Mouse (Mus musculus): ENCODE measurements around the gene Sorl1. TPM values are rescaled to one million over a fixed set of nuclear protein-coding genes. Genes with fewer than 3 reads are reported as not detected.

Sorl1 gene
- polyA plus RNA-seq, 2 experiments: 7.9 to 8.2 TPM

DNA sequence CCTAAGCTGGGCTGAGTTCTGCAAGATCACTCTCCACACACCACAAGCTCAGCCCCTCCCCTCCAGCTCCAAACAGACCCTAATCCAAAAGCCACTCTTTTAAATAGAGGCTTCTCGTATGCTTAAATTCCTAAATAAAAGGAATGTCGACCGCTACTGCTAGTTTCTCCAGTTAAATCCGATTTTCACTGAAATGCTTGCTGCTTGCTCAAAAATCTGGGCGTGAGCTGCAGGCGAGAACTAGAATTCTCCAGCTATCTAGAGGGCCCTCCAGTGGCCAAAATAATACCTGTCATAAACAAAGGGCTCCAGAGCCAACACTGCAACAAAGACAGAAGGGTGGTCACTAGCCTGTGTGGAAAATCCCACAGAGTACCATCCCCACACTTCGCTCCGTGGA is 170.6 kb downstream of the Sorl1 start:
- peak overlapping the region; percentile 96 for H3K27ac ChIP-seq (replicated peaks; ENCODE audit: low read depth, low read length)
- ATAC-seq (ENCODE audit: low FRiP score, low read depth): no peak
- DNase-seq (ENCODE audit: low spot score): peak; percentile 92
- no peaks in the 10 kb centered on the region for H3K36me3 ChIP-seq (ENCODE audit: control insufficient read depth, insufficient read depth, low read length)
- WGBS: 3% methylated on average over 8 of the region's 8 CpGs
- peaks cover 36% of the 10 kb centered on the region for H3K4me1 ChIP-seq (ENCODE audit: control insufficient read depth, insufficient read depth, low read length)
- 0 out of 2 replicates have a peak overlapping the region, but pooled peaks have one; percentile 6 for H3K4me3 ChIP-seq (replicated peaks; ENCODE audit: low read length)
- H3K9ac ChIP-seq (ENCODE audit: low read depth, low read length, severe bottlenecking): peak overlapping the region; percentile 43; the same call in 1 of the 2 replicates
- H3K27me3 ChIP-seq (ENCODE audit: control insufficient read depth, insufficient read depth, low read length): no peaks in the 10 kb centered on the region
- TF ChIP-seq POLR2A (IDR thresholded peaks at IDR 0.05; ENCODE audit: borderline replicate concordance, extremely low read depth, insufficient read depth, insufficient read length): no peak
- no peaks in the 10 kb centered on the region for H3K9me3 ChIP-seq (ENCODE audit: control insufficient read depth, low read length)
- peak overlapping the region; percentile 58 for H3K4me2 ChIP-seq (replicated peaks; ENCODE audit: low read depth, low read length, severe bottlenecking)

DNA sequence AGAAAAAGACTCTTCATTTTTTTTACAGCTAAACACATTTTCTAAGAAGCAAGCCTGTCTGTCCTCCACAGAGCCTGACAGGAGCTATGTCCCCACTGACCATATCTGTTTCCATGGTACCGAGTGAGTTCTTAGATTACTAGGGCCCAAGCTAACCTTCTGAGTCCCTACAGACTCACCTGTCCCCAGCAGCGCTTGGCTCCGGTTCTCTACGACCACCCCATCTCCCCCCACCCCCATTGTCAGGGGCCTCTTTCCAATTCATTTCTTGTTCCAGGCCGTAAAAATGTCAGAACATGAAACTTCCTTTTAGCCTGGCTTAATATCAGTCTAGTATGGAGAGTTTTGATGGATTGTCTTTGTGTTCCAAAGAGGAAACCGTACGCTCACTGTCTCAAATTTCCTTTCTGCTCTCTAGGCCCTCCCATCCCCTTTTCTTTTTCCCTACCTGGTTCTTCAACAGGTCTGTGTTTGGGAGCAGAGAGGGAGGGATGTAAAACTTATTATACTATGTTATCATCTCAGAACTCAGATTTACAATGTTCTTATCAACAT is 171.4 kb downstream of the Sorl1 start:
- no peak overlapping the region for H3K4me3 ChIP-seq (replicated peaks; ENCODE audit: low read length)
- 18% methylated on average over 7 of the region's 7 CpGs for WGBS
- peak overlapping the region; percentile 8; the same call in 1 of the 2 replicates for H3K9ac ChIP-seq (ENCODE audit: low read depth, low read length, severe bottlenecking)
- H3K9me3 ChIP-seq (ENCODE audit: control insufficient read depth, low read length): no peaks in the 10 kb centered on the region
- peaks cover 36% of the 10 kb centered on the region for H3K4me1 ChIP-seq (ENCODE audit: control insufficient read depth, insufficient read depth, low read length)
- no peaks in the 10 kb centered on the region for H3K36me3 ChIP-seq (ENCODE audit: control insufficient read depth, insufficient read depth, low read length)
- H3K4me2 ChIP-seq (replicated peaks; ENCODE audit: low read depth, low read length, severe bottlenecking): peak overlapping the region; percentile 58
- H3K27ac ChIP-seq (replicated peaks; ENCODE audit: low read depth, low read length): peak overlapping the region; percentile 96
- DNase-seq (ENCODE audit: low spot score): peak; percentile 61
- H3K27me3 ChIP-seq (ENCODE audit: control insufficient read depth, insufficient read depth, low read length): no peaks in the 10 kb centered on the region
- ATAC-seq (ENCODE audit: low FRiP score, low read depth): no peak
- TF ChIP-seq POLR2A (IDR thresholded peaks at IDR 0.05; ENCODE audit: borderline replicate concordance, extremely low read depth, insufficient read depth, insufficient read length): no peak

DNA sequence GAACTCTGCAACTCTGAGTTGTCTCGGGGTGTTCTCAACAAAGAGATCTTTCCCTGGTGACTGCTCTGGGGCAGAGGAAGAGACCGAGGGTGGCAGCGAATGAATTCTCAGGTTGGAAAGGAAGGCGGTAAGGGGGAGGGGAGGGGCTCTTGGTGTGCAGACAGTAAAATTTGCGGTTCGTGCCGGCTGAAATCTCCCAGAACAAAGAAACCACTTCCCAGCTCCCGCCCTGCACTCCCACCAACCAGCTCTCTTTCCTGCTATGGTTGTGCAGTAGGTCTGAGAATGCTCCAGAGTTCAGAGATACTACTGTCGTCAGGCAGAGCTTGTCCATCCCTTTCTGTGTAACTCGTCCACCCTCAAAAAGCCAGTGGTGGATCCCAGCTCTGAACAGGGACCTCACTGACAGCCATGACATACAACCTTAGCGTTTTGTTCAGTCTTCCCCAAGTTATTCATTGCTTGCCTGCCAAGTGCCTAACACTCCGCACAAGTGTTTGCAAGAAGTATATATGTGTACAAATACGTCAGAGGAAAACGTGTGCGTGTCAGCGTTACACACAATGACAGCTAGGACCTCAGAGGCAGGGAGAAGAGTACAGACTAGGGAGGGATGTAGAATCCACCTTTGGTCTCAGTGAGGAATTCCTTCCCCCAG is 172.5 kb downstream of the Sorl1 start:
- TF ChIP-seq POLR2A (IDR thresholded peaks at IDR 0.05; ENCODE audit: borderline replicate concordance, extremely low read depth, insufficient read depth, insufficient read length): 0 out of 2 replicates have a peak, but pooled peaks have one; percentile 9
- peak overlapping the region; percentile 96 for H3K27ac ChIP-seq (replicated peaks; ENCODE audit: low read depth, low read length)
- ATAC-seq (ENCODE audit: low FRiP score, low read depth) (peak; percentile 53), DNase-seq (ENCODE audit: low spot score) (peak; percentile 87)
- H3K4me3 ChIP-seq (replicated peaks; ENCODE audit: low read length): peak overlapping the region; percentile 47
- H3K27me3 ChIP-seq (ENCODE audit: control insufficient read depth, insufficient read depth, low read length): no peaks in the 10 kb centered on the region
- peak overlapping the region; percentile 79 for H3K9ac ChIP-seq (ENCODE audit: low read depth, low read length, severe bottlenecking)
- peak overlapping the region; percentile 58 for H3K4me2 ChIP-seq (replicated peaks; ENCODE audit: low read depth, low read length, severe bottlenecking)
- H3K4me1 ChIP-seq (ENCODE audit: control insufficient read depth, insufficient read depth, low read length): peaks cover 36% of the 10 kb centered on the region
- no peaks in the 10 kb centered on the region for H3K9me3 ChIP-seq (ENCODE audit: control insufficient read depth, low read length)
- WGBS: 9% methylated on average over 16 of the region's 16 CpGs
- H3K36me3 ChIP-seq (ENCODE audit: control insufficient read depth, insufficient read depth, low read length): no peaks in the 10 kb centered on the region

DNA sequence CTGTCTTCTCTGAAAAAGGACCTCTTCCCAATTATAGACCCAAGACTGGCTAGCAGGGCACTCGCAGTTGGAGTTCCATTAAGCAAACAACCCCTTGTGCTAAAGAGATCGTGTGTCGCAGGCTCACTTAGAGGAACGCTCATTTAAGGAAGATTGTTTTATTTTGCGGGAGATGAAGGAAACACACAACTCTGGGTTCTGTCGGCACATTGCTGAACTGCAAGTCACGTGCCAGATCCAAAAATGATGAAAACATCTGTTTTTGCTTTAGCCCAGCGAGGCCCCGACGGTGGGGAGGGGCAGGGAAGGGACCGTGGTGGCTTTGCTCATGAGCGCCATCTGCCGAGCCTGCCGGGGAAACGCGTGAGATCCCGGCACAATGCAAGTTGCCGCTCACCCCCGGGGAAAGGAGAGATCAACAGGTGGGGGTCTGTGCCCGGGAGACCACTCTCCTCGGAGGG is 173.1 kb downstream of the Sorl1 start:
- no peaks in the 10 kb centered on the region for H3K9me3 ChIP-seq (ENCODE audit: control insufficient read depth, low read length)
- H3K27me3 ChIP-seq (ENCODE audit: control insufficient read depth, insufficient read depth, low read length): no peaks in the 10 kb centered on the region
- ATAC-seq (ENCODE audit: low FRiP score, low read depth) (peak; percentile 79), DNase-seq (ENCODE audit: low spot score) (peak; percentile 95)
- H3K4me3 ChIP-seq (replicated peaks; ENCODE audit: low read length): peak overlapping the region; percentile 47
- under 1% methylated on average over 21 of the region's 21 CpGs for WGBS
- H3K27ac ChIP-seq (replicated peaks; ENCODE audit: low read depth, low read length): peak overlapping the region; percentile 96
- peaks cover 36% of the 10 kb centered on the region for H3K4me1 ChIP-seq (ENCODE audit: control insufficient read depth, insufficient read depth, low read length)
- TF ChIP-seq POLR2A (IDR thresholded peaks at IDR 0.05; ENCODE audit: borderline replicate concordance, extremely low read depth, insufficient read depth, insufficient read length): no peak
- peak overlapping the region; percentile 58 for H3K4me2 ChIP-seq (replicated peaks; ENCODE audit: low read depth, low read length, severe bottlenecking)
- no peaks in the 10 kb centered on the region for H3K36me3 ChIP-seq (ENCODE audit: control insufficient read depth, insufficient read depth, low read length)
- peak overlapping the region; percentile 79 for H3K9ac ChIP-seq (ENCODE audit: low read depth, low read length, severe bottlenecking)

DNA sequence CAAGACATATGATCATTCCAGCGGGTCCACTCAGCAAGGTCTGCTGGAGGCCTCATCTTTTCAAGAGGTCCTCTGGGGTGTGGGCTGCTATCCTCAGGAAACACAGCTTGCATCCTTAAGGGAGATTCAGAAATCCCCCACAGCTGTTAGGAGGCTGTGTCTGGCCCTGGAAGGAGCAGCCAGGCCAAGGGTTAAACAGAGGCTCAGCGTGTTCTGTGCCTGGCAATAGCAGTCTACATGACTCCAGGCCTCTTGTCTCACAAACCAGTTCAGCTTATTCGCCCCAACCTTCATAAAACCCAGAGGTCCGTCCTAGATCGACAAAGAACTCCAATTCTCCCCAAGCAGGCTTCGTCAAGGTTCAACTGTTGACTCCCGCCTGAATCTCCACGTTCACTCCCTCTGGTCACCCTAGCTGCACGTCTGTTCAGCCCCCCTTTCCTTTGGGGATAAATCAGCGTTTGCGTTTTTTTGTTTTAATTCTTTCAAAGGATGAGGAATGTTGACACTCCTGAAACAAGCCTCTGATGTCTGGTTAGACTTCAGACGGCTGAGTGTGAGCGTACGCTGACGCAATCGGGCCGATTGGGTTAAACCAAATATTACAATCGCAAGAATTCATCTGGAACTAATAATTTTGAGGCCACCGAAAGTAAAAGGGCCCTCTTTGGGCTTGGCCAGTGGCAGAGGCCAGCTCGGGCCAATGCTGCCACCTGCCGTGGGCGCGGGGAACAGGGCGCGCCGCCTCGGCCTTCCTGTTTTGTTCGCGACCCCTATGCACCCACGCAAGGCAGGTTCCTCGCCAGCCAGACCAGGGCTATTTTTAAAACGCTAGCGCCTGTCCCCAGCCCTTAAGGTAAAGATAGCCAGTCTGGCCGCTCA is 173.7 kb downstream of the Sorl1 start:
- peak overlapping the region; percentile 96 for H3K27ac ChIP-seq (replicated peaks; ENCODE audit: low read depth, low read length)
- 3% methylated on average over 34 of the region's 34 CpGs for WGBS
- H3K9ac ChIP-seq (ENCODE audit: low read depth, low read length, severe bottlenecking): peak overlapping the region; percentile 79
- H3K4me2 ChIP-seq (replicated peaks; ENCODE audit: low read depth, low read length, severe bottlenecking): peak overlapping the region; percentile 58
- H3K36me3 ChIP-seq (ENCODE audit: control insufficient read depth, insufficient read depth, low read length): no peaks in the 10 kb centered on the region
- H3K4me1 ChIP-seq (ENCODE audit: control insufficient read depth, insufficient read depth, low read length): peaks cover 36% of the 10 kb centered on the region
- ATAC-seq (ENCODE audit: low FRiP score, low read depth) (peak; percentile 81), DNase-seq (ENCODE audit: low spot score) (peak; percentile 95)
- no peaks in the 10 kb centered on the region for H3K27me3 ChIP-seq (ENCODE audit: control insufficient read depth, insufficient read depth, low read length)
- peak overlapping the region; percentile 47 for H3K4me3 ChIP-seq (replicated peaks; ENCODE audit: low read length)
- H3K9me3 ChIP-seq (ENCODE audit: control insufficient read depth, low read length): no peaks in the 10 kb centered on the region
- TF ChIP-seq POLR2A (IDR thresholded peaks at IDR 0.05; ENCODE audit: borderline replicate concordance, extremely low read depth, insufficient read depth, insufficient read length): 0 out of 2 replicates have a peak, but pooled peaks have one; percentile 10
